Mouse (Mus musculus): Measurements from ENCODE around the gene Dnmt3a.

DNA sequence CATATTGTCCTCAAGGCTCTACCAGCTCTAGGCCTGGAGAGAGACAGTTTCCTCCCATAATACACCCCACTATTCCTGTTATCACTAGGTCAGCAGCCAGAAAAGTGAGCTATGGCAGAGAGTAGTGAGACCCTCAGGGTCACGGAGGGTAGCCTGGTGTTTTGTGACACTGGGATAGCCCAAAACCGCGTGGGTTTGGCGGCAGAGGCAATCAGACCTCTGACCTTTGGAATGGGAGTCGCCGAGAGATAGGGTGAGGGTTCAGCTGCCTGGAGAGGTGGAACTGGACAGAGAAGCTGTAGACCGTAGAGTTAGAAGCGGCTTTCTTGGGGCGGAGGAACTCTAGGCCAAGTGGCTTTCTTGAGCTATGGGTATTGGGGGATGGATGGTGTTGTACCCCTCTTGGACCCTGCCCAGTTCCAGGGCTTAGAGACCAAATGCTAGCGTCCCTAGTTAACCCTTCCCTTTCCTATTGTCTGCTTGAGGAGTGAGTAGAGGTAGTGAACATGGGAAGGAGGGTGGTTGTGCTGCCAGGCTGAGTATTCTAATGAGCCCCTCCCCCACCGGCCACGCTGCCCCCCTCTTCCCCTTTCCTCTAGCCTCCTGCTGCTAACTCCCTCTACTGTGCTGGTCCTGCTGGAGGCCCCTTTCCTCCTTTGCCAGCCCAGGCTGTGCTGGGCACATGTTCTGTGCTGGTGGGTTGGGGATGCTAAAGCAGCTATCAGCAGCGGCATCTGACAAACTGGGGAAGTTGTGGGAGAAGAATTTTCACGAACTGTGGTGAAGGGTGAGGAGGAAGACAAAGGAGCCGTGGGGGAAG is 86.6 kb downstream of the Dnmt3a start:
- no peak for TF ChIP-seq CTCF (IDR thresholded peaks at IDR 0.05)
- no peak for TF ChIP-seq EP300 (IDR thresholded peaks at IDR 0.05)

All from lung, postnatal 0 days (tissue).